ENCODE assay signal across 23 mouse cellular contexts in genomic region chr5:102670206-102670605, GRCm38 (mm10).
DNase-seq lines count a peak whose midpoint lies in the region; ATAC-seq and TF ChIP-seq lines count a peak whose summit lies in the region.
"Had no signal": no experiment of that assay in that cellular context is flagged by ENCODE, and none has a peak within 500 bp of the region (broad histone marks: within the 10 kb centered on the region; RNA-seq: fewer than 3 reads in every experiment).

No protein-coding gene starts in this region.

- no peak overlapping the region for H3K9ac ChIP-seq in liver, adult 2 months (ENCODE audit: low read depth, low read length)
- no peak overlapping the region for H3K9ac ChIP-seq in embryonic facial prominence, embryonic 13.5 days
- H3K9ac ChIP-seq in intestine, embryonic 16.5 days (ENCODE audit: low read depth, low read length): no peak overlapping the region
- H3K9ac ChIP-seq: heart, embryonic 13.5 days; hindbrain, embryonic 12.5 days; limb, embryonic 15.5 days; neural tube, embryonic 13.5 days had no signal

- no peaks in the 10 kb centered on the region for H3K27me3 ChIP-seq in liver, adult 2 months (ENCODE audit: control insufficient read depth, insufficient read depth, low read length)
- H3K27me3 ChIP-seq in embryonic facial prominence, embryonic 13.5 days: no peaks in the 10 kb centered on the region
- H3K27me3 ChIP-seq in intestine, embryonic 16.5 days (replicated peaks; ENCODE audit: control insufficient read depth, insufficient read depth, low read length): no peaks in the 10 kb centered on the region
- H3K27me3 ChIP-seq: heart, embryonic 13.5 days; hindbrain, embryonic 12.5 days; limb, embryonic 15.5 days; neural tube, embryonic 13.5 days had no signal

- WGBS in liver, adult 2 months: 83% methylated on average over 4 of the region's 4 CpGs
- WGBS in embryonic facial prominence, embryonic 13.5 days: 76% methylated on average over 4 of the region's 4 CpGs
- WGBS in intestine, embryonic 16.5 days: 59% methylated on average over 4 of the region's 4 CpGs

- DNase-seq in liver, adult 2 months (ENCODE audit: extremely low read depth, low read depth, low spot score): no peak
- no peak for DNase-seq in liver
- DNase-seq in embryo, embryonic 10.5 days (ENCODE audit: low spot score): no peak
- no peak for DNase-seq in right cerebral cortex, postnatal 36 days (ENCODE audit: low spot score in 2 of 2)
- DNase-seq: adrenal gland, adult 8-10 months; cerebellum, adult 18-20 months; heart, postnatal 14 days; kidney, adult 8-10 months; kidney, postnatal 10 days; left cerebral cortex, postnatal 4 days; thymus, adult 18-20 months; thymus, postnatal 36 days had no signal

- no peaks in the 10 kb centered on the region for H3K36me3 ChIP-seq in liver, adult 2 months (ENCODE audit: control insufficient read depth, insufficient read depth, low read length)
- H3K36me3 ChIP-seq in embryonic facial prominence, embryonic 13.5 days: no peaks in the 10 kb centered on the region
- no peaks in the 10 kb centered on the region for H3K36me3 ChIP-seq in intestine, embryonic 16.5 days (ENCODE audit: control insufficient read depth, insufficient read depth, low read length)
- H3K36me3 ChIP-seq: heart, embryonic 13.5 days; hindbrain, embryonic 12.5 days; limb, embryonic 15.5 days; midbrain, embryonic 10.5 days; neural tube, embryonic 13.5 days had no signal

- peak overlapping the region; percentile 32; the same call in 1 of the 2 replicates for H3K27ac ChIP-seq in liver, adult 2 months (replicated peaks; ENCODE audit: insufficient read depth, low read depth, low read length)
- H3K27ac ChIP-seq in brown adipose tissue, adult 24 weeks (replicated peaks; ENCODE audit: low read depth, low read length): peak overlapping the region; percentile 16; the same call in 1 of the 2 replicates
- 0 out of 2 replicates have a peak overlapping the region, but pooled peaks have one; percentile 22 for H3K27ac ChIP-seq in embryonic facial prominence, embryonic 13.5 days
- H3K27ac ChIP-seq in intestine, embryonic 16.5 days (ENCODE audit: low read length): peak overlapping the region; percentile 42; the same call in 1 of the 2 replicates
- H3K27ac ChIP-seq: heart, embryonic 13.5 days; hindbrain, embryonic 12.5 days; midbrain, embryonic 10.5 days; neural tube, embryonic 13.5 days had no signal

- no peak overlapping the region for H3K4me2 ChIP-seq in embryonic facial prominence, embryonic 13.5 days
- H3K4me2 ChIP-seq in intestine, embryonic 16.5 days (ENCODE audit: low read depth, low read length): no peak overlapping the region
- H3K4me2 ChIP-seq: heart, embryonic 13.5 days; hindbrain, embryonic 12.5 days; limb, embryonic 15.5 days; neural tube, embryonic 13.5 days had no signal

- H3K4me1 ChIP-seq in liver, adult 2 months (ENCODE audit: control insufficient read depth, insufficient read depth, low read length): peaks cover 10% of the 10 kb centered on the region
- peaks cover 10% of the 10 kb centered on the region for H3K4me1 ChIP-seq in brown adipose tissue, adult 24 weeks (ENCODE audit: control insufficient read depth, insufficient read depth, insufficient read length, low read length)
- H3K4me1 ChIP-seq in embryonic facial prominence, embryonic 13.5 days: peaks cover 26% of the 10 kb centered on the region
- no peaks in the 10 kb centered on the region for H3K4me1 ChIP-seq in intestine, embryonic 16.5 days (ENCODE audit: control insufficient read depth, insufficient read depth, low read length)
- H3K4me1 ChIP-seq: heart, embryonic 13.5 days had no signal

- no peak for TF ChIP-seq CTCF in liver, adult 2 months (IDR thresholded peaks at IDR 0.05; ENCODE audit: low read depth, low read length)

- no peak for ATAC-seq in embryonic facial prominence, embryonic 13.5 days (ENCODE audit: insufficient number of reproducible peaks, insufficient read depth, low FRiP score, low TSS enrichment, low read depth)
- no peak for ATAC-seq in intestine, embryonic 16.5 days
- ATAC-seq: activated CD4-positive, CD25-positive, alpha-beta regulatory T cell, adult 4 months; midbrain, embryonic 16.5 days had no signal

- H3K4me3 ChIP-seq in liver, adult 2 months (ENCODE audit: insufficient read depth, low read depth, low read length): no peak overlapping the region
- H3K4me3 ChIP-seq in brown adipose tissue, adult 24 weeks (ENCODE audit: insufficient read depth, low read depth, low read length): no peak overlapping the region
- H3K4me3 ChIP-seq in embryonic facial prominence, embryonic 13.5 days: no peak overlapping the region
- no peak overlapping the region for H3K4me3 ChIP-seq in intestine, embryonic 16.5 days (ENCODE audit: low read length)
- H3K4me3 ChIP-seq: heart, embryonic 13.5 days; hindbrain, embryonic 12.5 days; limb, embryonic 15.5 days; midbrain, embryonic 10.5 days; myocyte; neural tube, embryonic 13.5 days had no signal

- H3K79me2 ChIP-seq in liver, adult 2 months (ENCODE audit: control insufficient read depth, insufficient read depth, low read length): peaks cover 3% of the 10 kb centered on the region; the same call in 1 of the 2 replicates

- no peak for TF ChIP-seq POLR2A in liver, adult 2 months (IDR thresholded peaks at IDR 0.05; ENCODE audit: extremely low read depth, insufficient read depth, low read length)

- H3K9me3 ChIP-seq in embryonic facial prominence, embryonic 13.5 days: no peaks in the 10 kb centered on the region
- no peaks in the 10 kb centered on the region for H3K9me3 ChIP-seq in intestine, embryonic 16.5 days (ENCODE audit: control insufficient read depth, low read length)
- H3K9me3 ChIP-seq: heart, embryonic 13.5 days; hindbrain, embryonic 12.5 days; limb, embryonic 15.5 days; midbrain, embryonic 10.5 days; neural tube, embryonic 13.5 days had no signal
